Mouse (Mus musculus) cerebellum, adult 9-10 months (tissue): ENCODE measurements around the gene Sumo2.
"Not testable (repeated sequence)": the region's sequence is repeated elsewhere in the genome, so short reads cannot be mapped to it uniquely, and the experiment has no call there.

Source experiments
- DNase-seq: peaks from one replicate; pipeline ENCODE4 v3.0.0; 2022

The Sumo2 gene

DNA sequence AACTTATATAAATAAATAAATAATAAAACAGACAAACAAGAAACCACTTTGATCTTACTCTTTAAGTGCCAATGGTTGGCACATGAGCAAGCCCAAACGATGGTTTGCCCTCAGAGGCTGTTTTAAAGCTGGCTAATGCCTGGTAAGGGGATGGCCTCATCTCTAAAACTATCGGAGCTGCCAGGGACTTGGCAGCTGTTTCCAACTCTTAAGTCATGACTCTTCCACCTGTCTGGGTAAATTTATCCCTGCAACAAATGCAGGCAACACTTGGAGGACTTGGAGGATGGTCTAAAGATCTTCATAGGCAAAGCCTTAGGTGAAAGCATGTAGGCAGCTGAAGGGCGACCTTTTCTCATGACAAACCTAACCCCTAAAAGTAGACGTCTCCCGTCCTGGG is 19.1 kb downstream of the Sumo2 start:
- no peak for DNase-seq

DNA sequence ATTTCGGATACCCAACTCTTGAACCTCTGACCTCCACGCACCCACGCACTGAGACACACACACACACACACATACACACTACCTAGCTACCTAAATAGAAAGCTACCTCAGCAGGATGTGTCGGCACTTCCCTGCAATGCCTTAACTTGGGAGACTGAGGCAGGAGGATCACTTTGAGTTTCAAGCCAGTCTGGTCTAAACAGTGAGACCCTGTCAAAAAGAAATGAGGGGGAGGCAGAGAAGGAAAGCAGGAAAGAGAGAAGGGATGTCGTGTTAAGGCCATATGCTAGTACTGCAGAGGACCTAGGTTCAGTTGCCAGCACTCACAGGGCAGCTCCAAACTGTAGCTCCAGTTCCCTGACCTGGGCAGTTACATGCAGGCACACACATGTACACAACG is 21.1 kb downstream of the Sumo2 start:
- no peak for DNase-seq

DNA sequence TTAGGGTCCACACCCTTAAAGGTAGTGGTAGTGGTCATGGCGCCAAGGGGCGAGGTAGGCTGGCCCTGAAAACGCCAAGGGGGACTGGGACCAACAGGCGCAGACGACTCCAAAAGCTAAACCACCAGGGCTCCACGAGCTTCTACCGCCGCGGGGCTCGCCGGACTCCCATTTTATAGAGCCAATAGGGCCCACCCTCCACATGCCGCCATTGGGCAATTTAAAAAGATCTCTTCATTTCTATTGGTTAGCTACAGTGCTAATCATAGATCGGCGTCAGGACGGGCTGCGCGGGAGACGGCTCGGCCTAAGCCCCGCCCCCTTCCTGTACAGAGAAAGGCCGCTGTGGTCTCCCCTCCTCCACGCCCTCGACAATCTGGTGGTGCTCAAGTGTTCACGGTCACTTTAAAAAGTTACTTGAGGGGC is 21.8 kb downstream of the Sumo2 start, which contains the start of gene Jpt1:
Jpt1 (minus strand) TSS at position 150 of the 426 bp plus-strand sequence.
- peak; percentile 99 for DNase-seq

DNA sequence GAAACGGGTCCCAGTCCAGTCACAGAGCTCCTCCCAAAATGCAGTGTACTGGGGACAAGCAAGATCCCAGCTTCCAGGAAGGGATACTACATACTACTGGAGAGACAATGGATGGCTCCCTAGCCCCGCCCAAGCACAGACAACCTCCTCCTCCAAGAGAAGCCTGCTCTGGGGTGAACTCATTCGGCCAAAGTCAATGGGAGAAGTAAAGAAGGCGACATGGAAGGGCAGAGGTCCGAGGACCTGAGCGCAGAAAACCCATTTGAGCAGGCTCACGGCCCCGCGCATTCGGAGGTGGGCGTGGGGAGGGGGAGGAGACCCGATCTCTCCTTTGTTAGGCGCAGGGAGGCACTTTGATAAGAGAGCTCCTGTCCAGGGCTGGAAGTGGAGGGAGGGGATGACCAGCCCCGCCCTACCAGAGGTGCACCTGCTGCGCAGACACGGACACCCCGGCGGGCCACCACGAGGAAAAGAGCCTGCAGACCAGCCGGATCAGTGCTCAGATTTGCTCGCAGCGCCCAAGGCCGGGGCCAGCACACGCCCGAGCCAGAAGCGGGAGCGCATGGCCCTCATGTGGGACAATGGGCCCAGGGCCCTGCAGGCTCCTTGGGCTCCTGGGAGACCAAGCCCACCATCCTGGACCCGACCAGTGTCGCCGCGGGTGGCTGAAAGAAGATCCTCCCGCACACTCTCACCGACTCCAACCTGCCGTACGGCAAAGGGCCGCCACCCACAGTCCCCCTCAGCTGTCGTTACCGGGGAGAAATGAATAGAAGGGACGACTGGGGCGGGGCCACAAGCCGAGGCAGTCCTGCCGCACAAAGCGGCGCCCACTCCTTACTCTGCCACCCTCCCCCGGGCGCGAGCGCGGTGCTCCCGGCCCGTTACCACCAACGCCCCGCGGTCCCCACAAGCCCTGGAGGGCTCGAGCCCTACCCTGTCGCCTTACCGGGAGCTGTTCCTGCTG is 22.5 kb downstream of the Sumo2 start:
- DNase-seq = peak; percentile 57

DNA sequence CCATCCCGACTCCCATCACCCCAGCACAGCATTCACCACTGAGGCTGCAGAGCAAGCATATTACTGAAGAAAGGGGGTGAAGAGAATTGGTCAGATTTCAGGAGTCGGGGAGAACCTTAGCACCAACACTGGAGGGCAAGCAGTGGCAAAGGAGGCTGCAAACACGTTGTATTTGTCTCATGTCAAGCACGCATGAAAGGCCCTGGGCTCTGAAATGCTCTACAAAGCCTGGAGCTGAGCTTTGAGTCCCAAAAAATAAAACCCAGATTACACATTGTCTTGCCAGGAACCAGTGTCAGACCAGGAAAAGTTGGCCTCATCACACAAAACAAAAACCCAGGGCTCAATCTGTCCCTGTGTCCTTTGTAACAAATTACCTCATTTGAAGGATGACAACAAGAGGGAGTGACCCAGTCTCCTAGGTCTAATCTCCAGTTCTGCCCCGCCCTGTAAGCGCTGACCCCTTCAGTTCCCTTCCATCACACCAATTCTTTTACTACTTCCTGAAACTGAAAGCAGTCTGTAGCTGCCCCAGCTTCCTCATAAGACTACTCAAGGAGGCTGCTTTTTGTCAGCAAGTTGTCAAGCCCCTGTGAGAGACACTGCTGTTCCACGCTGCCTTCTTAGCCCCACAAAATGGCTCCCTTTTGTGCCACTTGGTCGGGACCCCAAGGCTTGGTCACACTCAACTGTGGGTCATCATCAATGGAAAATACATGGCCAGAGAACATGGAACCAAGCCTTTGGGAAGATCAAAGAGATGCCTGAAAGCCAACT is 23.5 kb downstream of the Sumo2 start:
- no peak for DNase-seq

DNA sequence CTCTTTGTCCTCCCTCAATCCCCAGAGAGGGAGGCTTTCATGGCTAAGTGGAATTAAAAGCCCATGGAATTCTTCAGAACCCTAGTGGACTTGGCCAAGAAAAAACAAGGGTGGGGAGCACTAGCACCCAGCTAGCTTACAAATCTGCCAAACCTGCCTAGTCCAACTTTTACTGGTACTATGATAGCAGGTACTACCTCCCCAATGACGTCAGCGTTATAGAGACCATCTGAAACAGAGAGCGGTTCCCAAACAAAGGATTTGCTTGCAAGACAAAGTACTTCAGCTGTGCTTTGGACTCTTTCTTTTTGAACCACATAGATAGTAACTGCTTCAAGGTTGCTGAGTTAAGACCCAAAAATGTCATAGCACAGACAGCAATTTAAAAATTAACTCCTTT is 24.1 kb downstream of the Sumo2 start:
- DNase-seq = no peak

DNA sequence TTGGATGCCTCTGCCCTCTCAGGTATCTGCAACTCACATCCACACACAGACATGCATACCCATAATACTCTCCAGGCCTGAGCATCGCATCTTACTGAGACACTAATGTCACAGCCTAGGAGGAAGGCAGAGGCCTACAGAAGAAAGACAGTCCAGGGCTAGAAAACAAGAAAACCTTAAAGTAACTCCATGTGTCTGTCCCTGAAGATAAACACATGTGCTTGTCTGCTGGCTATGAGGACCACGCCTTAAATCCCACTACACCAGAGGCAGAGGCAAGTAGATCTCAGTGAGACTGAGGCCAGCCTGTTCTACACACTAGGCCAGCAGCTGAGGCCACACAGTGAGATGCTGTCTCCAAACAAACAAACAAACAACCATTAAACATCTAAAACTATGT is 25.0 kb downstream of the Sumo2 start:
- no peak for DNase-seq

DNA sequence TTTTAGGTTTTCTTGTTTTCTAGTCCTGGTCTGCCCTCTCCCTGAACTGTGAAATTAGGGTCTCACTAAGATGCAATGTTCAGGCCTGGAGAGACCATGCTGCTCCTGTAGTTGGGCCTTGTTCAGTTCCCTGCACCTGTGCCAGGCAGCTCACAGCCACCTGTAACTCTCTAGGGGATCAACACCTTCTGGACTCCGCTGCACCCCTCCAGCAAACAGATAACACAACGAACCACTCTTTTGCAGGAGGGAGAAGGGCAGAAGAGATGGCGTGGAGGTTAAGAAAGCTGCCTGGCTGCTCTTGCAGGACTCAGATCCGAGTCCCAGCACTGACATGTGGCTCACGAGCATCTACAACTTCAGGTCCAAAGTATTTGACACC is 25.6 kb downstream of the Sumo2 start:
- DNase-seq = no peak

DNA sequence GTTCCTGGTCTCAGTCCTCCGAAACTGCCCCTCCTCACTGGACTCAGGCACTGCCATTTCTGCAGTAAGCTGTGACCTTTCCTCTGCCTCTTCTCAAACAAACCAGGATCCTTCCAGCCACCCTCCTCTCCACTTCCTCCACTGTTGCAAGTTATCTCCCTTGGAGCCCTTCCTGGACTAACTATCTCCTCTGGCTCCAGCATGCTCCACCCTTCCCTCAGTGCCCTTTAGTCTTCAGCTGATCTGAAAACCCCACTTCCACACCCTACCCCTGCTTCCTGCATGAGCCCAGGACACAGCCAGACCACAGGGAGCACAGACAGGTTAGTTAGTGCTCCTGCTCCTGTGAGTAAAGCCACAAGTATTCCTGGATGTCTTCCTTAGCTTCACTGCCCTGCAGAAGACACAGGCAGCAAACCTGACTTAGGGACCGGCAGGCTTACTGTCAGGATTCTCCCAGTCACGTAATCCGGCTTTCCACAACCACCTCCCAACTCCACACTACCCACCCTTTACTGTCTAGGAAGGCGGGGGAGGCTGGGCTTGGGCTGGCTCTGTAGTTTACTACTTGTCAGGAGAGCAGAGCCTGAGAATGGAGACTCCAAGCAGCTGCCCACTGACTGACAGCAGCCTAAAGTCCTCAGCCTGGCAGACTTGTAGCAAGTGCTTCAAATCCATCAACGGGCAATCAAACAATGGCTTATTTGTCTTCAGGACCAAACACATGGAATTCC is 26.1 kb downstream of the Sumo2 start:
- no peak for DNase-seq

DNA sequence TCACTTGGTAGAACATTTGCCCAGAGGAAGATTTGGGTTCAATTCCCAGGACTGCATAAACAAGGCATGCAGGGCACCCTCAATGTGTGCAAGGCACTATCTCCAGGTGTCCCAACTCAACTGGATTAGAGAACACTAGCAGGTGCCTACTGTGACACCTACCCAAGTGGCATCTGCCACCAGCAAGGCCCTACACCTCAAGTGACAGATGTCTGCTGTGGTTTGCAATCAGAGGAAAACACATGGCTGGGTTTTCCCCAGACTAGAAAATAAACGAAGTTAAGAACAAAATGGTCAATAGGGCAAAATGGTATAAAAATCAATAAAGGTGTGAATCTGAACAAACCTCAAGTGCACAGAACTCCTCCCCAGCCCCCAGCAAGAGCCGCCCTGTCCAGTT is 28.0 kb downstream of the Sumo2 start:
- no peak for DNase-seq

DNA sequence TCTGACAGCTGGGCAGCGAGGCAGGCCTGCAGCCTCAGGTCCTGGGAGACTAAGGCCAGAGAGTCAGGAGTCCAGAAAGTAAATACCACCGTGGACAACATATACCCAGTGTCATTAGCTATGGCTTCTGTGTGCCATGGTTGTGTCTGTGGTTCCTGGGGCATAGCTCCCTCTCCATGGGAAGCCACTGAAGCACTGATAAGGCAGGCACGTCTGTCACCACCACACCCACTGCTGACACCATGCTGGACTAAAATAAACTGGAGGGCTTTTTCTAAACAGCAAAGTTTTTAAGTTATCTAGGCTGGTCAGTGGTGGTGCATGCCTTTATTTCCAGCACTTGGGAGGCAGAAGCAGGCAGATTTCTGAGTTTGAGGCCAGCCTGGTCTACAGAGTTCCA is 29.5 kb downstream of the Sumo2 start:
- no peak for DNase-seq

DNA sequence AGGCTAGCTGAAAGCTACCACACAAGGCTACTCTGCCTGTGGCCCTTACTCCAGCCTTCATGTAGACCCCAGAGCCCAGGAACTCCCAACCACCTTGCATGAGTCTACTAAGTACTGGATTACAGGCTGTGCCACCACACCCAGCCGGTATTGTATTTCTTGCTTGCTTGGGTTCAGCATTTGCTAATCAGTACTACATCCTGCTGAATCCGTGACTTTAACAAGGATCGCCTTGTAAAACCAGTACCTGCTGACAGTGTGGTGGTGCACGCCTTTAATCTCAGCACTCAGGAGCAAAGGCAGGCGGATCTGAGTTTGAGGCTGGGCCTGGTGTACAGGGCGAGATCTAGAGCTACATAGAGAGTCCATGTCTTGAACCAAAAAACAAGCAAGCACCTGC is 33.4 kb downstream of the Sumo2 start:
- DNase-seq = no peak

DNA sequence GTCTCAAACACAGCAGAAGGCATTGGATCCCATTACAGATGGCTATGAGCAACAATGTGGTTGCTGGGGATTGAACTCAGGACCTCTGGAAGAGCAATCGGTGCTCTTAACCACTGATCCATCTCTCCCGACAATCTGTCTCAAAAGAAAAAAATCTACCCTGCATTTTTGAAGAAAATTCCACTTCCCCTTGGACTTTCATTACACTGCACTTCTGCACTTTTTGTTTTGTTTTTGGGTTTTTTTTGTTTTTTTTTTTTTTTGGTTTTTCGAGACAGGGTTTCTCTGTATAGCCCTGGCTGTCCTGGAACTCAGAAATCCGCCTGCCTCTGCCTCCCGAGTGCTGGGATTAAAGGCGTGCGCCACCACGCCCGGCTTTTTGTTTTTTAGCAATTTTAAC is 39.5 kb downstream of the Sumo2 start:
- DNase-seq = not testable (repeated sequence)

DNA sequence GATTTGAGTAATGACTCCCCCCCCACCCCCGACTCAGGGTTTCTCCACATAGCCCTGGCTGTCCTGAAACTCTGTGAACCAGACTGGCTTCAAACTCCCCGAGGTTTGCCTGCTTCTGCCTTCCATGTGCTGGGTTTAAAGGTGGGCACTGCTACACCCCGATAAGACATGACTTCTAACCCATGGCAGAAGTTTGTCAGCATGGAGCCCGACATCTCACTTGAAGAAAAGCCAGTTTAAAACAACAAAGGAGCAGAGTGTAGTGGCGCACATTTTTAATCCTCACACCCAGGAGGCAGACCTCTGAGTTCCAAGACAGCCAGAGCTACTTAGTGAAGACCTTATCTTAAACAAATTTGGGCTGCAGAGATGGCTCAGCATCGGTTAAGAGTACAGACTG is 43.7 kb downstream of the Sumo2 start:
- peak; percentile 20 for DNase-seq

DNA sequence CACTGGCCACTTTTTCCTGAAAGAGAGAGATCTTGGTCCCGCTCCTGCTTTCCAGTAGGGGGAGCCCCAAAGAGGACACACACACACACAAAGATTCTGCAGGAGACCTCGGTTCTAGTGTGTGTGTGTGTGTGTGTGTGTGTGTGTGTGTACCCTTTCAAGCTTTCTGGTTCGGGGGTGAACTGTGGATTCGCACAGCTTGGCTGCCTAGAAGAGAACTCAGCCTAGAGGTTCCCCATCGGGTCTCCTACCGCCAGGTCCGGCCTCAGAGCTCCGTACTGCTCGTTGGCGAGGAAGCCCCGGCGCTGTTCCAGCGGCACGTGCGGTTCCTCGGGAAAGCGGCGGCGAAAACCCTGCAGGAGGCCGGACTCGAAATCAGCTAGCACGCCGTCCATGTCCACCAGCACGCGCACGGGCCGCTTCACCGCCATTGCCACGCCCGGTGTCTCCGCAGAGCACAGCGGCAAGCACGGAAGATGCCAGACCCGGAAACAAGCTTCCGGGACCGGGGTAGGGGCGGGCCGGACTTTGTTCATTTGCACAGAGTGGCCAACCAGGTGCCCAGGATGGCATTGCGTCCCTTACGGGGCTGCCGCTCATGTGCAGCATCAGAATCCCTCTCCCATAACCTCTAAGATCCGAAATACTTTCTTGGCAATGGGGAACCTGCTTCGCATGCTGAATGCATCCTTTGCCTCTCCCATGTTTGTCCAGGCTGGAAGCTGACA is 44.6 kb downstream of the Sumo2 start, which contains the start of gene Nt5c:
Nt5c (minus strand) TSS at position 507 of the 728 bp plus-strand sequence.
- DNase-seq = peak; percentile 84

DNA sequence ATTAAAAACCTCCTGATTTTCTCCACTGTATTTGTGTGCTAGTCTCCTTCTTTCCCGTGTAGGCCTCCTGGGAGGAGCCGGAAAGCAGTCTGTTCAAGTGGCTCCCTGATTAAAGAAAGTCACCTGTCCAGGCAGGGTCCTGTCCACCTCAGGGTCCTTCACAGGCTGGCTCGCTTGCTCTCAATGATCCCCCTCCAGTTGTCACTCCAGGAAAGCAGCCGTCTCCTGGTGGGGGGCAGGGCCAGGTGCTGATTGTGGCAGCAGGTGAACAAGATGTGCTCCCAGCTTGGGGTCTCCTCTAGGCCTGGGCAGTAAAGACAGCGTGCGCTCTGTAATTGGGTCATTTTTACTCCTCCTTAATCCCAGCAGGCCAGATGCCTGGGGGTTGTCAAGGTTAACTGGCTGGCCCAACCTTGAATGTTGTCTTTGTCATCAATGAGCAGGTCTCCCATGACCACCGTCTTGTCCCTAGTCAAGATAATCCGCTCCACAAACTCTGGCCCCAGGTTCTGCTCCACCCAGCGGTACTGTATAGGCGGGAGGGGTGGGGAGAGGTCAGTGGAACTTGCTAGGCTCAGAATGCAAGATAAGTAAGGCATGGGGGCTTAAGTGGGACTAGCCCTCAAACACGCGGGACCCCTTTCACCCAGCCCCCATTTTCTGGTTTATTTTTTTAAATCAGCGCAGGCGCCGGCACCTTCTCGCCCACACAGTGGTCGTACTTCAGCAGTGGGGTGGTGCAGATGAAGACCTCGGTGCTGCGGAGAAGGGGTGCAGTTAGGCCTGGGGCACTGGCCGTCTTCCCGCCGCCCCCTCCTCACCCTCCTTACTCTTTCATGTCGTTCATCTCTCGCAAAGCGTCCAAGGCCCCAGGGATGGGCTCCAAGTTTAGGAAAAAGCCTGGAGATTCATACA is 45.4 kb downstream of the Sumo2 start:
- DNase-seq = no peak

DNA sequence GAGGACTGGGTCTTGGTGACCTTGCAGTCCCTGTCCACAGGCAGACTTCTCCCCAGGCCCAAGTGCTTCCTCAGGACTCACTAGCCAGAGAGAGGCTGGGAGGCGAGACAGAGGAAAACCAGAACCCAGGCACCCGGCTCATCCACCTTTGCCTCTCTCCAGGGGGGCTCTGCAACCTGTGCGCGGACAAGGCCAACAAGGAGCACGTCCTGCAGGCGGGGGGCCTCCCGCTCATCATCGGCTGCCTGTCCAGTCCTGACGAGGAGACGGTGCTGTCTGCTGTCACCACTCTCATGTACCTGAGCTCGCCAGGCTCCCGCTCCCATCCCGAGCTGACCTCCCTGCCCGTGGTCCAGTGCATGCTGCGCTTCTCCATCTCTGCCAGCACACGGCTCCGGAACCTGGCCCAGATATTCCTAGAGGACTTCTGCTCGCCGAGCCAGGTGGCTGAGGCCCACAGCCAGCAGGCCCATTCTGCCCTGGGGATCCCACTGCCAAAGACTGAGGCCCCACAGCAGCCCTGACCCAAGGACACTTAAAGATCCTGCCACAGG is 47.4 kb downstream of the Sumo2 start:
- DNase-seq = peak; percentile 77

DNA sequence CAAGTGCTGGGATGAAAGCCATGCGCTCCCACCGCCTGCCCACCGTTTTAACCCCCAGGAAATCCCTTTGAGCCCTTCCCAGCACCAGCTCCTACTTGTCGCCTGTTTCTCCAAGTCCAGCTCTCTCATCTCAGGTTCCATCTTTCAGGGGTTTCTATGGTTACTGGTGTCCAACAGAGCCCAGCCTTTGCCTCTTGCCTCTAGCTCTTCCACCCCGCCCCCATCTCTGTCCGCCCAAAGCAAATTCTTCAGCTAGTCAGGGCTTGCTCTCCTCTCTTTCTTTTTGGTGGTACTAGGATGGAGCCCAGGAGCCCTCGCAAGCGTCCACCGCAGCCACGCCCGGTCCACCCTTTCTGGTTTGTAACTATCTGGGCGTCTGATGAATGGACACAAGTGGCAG is 50.9 kb downstream of the Sumo2 start:
- no peak for DNase-seq

DNA sequence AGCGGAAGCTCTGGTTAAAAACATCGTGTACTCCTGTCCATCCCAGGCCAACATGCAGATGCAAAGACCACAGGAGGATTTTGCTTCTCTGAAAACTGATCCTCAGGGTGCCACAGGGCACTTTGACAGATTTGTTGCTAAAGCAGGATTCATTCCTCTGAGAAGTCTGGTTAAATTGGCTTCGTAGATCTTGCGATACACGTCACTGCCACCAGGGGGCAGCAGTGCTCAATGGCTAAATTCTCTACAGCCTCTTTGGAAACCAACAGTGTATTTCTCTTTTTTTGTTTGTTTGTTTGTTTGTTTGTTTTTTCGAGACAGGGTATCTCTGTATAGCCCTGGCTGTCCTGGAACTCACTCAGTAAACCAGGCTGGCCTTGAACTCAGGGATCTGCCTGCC is 52.4 kb downstream of the Sumo2 start:
- peak; percentile 87 for DNase-seq

DNA sequence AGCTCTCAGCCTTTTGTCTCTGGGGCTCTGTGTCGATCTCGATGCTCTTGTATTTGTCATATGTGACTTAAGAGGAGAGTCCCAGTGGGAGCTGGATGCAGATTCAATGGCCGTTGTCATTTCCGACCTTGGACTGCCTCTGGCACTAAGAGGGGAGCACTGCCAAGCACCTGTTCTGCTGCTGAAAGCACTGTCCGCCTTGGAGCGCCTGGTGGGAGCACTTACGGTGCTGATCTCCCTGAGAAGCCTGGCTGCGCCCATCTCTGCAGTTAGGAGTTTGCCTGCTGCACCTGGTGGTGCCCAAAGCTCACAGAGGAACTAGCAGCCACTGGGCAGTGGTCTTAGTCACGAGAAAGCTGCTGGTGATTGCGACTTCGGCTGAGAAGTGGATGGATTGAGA is 52.8 kb downstream of the Sumo2 start:
- no peak for DNase-seq
